Mouse (Mus musculus): Measurements from ENCODE around the gene Ece1.

The Ece1 gene

GRCm38 (mm10) chr4:137883513-137884150, 21.6 kb downstream of the Ece1 start:
- DNase-seq: no peak

GRCm38 (mm10) chr4:137887337-137887992, 25.4 kb downstream of the Ece1 start:
- DNase-seq: no peak

- DNase-seq: no peak
Measured at GRCm38 (mm10) chr4:137887993-137888388, 26.0 kb downstream of the Ece1 start.

- no peak for DNase-seq
Measured at GRCm38 (mm10) chr4:137890596-137890995, 28.6 kb downstream of the Ece1 start.

GRCm38 (mm10) chr4:137891553-137892145, 29.6 kb downstream of the Ece1 start:
- DNase-seq: no peak

GRCm38 (mm10) chr4:137892713-137893242, 30.7 kb downstream of the Ece1 start:
- DNase-seq: no peak

GRCm38 (mm10) chr4:137896612-137897297, 34.7 kb downstream of the Ece1 start:
- DNase-seq: no peak

- peak; percentile 56 for DNase-seq
Measured at GRCm38 (mm10) chr4:137897298-137897612, 35.2 kb downstream of the Ece1 start.

GRCm38 (mm10) chr4:137898490-137898889, 36.5 kb downstream of the Ece1 start:
- DNase-seq: no peak

- no peak for DNase-seq
Measured at GRCm38 (mm10) chr4:137902268-137902667, 40.2 kb downstream of the Ece1 start.

GRCm38 (mm10) chr4:137902873-137903272, 40.8 kb downstream of the Ece1 start:
- DNase-seq: no peak

GRCm38 (mm10) chr4:137904956-137905551, 43.0 kb downstream of the Ece1 start:
- DNase-seq: no peak

GRCm38 (mm10) chr4:137907979-137908378, 45.9 kb downstream of the Ece1 start:
- DNase-seq: no peak

GRCm38 (mm10) chr4:137908489-137908888, 46.5 kb downstream of the Ece1 start:
- no peak for DNase-seq

GRCm38 (mm10) chr4:137908915-137909314, 46.9 kb downstream of the Ece1 start:
- DNase-seq: no peak

- DNase-seq: no peak
Measured at GRCm38 (mm10) chr4:137909471-137909870, 47.4 kb downstream of the Ece1 start.

GRCm38 (mm10) chr4:137910382-137911009, 48.5 kb downstream of the Ece1 start:
- DNase-seq: no peak

GRCm38 (mm10) chr4:137911657-137912056, 49.6 kb downstream of the Ece1 start:
- DNase-seq: no peak

- DNase-seq: no peak
Measured at GRCm38 (mm10) chr4:137912768-137913305, 50.8 kb downstream of the Ece1 start.

- no peak for DNase-seq
Measured at GRCm38 (mm10) chr4:137913321-137914057, 51.5 kb downstream of the Ece1 start.

GRCm38 (mm10) chr4:137917591-137917990, 55.6 kb downstream of the Ece1 start:
- DNase-seq: no peak

- no peak for DNase-seq
Measured at GRCm38 (mm10) chr4:137918559-137918958, 56.5 kb downstream of the Ece1 start.
